Mouse (Mus musculus): Measurements from ENCODE around the gene Atxn7l3.

The Atxn7l3 gene

DNA sequence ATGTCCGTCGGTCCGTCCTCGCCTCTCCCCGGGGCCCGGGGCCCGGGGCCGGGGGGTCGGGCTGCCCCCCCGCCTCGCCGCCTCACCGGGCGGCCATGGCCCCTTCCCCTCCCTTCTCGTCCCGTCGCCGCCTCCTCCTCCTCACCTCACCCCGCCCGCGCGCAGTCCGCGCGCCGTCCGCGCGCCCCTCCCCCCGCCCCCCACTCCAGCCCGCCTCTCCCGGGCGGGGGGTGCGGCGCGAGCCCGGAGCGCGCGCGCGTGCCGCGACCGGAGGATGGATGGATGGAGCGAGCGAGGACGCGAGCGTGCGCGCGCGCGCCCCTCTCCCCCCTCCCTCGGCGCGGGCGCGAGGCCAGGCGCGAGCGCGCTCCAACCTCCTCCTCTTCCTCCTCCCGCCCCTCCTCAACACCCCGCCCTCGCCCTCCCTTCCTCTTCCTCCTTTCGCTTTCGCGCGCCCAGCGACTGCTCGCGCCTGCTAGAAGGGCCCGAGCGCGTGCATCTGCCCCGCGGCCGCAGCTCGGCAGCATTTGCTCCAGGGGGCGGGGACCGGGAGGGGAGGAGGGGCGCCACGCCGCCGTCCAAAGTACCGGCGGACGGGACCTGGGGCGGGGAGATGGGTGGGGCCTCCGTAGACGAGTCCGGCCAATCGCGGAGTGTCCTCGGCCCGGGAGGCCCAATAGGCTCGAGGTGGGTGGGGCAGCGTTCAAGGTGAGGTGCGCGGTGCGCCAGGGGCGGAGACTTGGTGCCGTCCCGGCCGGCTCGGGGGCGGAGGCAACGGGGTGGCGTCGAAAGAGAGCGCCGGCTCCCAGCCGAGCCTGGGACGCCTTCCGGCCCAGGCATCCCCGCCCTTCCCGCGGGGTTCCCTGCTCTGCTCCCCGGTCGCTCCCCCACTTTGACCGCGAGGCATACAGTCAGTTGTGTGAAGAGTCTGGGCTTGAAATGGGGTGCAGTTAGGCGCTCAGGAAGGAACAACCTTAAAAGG, at the start of gene Atxn7l3:
Gene Atxn7l3 (minus strand): TSS at position 141 of the 982 bp plus-strand sequence.
- peak; percentile 97 to 99 for DNase-seq

DNA sequence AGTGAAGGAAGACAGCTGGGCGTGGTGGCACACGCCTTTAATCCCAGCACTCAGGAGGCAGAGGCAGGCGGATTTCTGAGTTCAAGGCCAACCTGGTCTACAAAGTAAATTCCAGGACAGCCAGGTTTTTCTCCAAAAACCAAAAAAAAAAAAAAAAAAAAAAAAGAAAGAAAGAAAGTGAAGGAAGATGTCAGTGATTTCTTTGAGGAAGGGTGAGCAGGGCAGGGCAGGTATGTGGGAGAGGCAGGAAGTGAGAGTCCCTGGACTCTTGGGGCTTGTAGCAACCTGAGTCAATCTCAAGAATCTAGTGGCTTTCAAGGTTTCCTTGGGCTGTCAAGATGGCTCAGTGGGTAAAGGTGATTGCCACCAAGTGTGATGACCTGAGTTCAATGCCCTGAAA, 48.0 kb upstream of the Atxn7l3 start:
- no peak for DNase-seq

DNA sequence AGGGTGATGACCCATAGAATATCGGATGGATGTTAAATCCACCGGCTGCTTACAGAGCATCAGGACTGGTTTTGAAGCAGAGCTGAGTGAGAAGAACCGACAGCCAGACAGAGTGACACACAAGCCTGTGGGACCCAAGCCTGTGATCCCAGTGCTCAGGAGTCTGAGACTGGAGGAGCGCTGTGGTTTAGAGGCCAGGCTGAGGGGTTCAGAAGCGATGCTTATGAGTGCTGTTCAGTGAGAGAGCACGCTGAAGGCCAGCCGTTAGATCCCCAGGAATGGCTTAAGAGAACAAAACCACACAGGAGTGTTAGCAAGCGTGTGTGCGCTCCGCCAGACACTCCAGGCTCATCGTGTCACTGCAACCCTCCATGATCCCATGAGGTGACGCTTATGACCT, 46.3 kb upstream of the Atxn7l3 start:
- no peak for DNase-seq

DNA sequence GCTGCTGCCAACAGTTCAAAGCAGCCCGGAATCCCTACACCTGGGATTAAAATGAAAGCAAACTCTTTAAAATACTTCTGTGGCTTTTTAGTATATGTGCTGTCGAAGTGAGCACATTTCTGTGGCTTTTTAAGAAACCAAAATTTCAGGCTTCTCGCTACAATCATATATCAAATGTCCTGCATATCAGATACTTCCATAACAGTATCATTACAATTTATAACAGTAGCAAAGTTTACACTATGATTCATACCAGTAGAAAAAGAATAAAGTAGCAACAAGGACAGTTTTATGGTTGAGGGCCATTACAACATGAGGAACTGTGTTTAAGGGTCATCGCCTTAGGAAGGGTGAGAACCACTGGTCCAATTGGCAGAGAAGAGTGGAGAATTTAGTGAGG, 44.7 kb upstream of the Atxn7l3 start:
- DNase-seq: no peak

DNA sequence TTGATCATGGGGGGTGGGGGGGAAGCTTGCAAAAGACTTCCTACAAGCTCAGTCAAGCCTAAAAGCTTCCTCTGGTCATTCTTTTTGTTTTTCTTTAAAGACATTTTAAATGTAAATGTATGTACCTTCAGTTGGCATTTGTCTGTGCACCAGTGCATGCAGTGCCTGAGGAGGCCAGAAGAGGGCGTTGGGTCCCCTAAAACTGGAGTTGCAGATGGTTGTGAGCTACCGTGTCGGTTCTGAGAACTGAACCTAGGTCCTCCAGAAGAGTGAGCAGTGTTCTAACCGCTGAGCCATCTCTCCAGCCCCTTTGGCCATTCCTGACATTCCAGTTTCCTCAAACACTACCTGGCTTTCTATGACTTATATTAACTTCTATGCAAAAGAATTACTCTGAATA, 43.2 kb upstream of the Atxn7l3 start:
- DNase-seq: peak; percentile 60 to 70

DNA sequence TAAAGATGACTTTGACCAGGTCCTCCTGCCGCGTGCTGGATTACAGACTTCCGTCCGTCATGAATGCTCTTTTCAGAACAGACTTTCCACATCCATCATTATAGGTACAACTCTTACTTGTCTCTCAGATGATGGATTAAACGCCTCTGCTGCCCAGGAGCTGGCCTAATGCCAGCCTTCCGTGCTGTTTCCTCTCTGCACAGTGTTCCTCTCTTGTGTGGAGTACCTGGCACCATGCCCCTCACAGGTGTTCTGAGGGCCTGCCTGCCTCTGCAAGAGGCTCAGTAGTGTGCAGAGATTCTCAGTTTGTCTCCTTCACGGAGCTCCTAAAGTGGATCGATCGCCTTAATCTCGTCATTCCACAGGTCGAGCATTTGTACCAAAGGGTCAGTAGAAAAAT, 42.8 kb upstream of the Atxn7l3 start:
- peak; percentile 84 to 91 for DNase-seq

DNA sequence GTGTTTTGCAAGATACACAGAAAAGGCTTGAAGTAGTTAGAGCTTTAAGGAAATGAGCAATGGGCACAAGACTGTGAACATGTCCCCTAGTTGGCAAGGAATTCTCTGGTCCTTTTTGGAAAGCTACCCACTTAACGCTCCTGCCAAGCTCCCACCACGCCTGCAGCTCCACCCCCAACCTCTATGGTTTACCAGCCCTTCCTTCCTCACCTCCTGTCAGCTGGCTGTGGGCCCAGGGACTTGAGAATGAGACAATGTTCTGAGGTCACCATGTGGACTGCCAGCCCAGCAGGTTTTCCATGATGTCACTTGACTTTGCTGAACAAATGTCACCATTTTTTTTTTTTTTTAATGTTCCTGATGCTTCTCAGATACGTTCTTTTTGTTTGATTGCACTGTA, 42.1 kb upstream of the Atxn7l3 start:
- DNase-seq: peak; percentile 96 to 99

DNA sequence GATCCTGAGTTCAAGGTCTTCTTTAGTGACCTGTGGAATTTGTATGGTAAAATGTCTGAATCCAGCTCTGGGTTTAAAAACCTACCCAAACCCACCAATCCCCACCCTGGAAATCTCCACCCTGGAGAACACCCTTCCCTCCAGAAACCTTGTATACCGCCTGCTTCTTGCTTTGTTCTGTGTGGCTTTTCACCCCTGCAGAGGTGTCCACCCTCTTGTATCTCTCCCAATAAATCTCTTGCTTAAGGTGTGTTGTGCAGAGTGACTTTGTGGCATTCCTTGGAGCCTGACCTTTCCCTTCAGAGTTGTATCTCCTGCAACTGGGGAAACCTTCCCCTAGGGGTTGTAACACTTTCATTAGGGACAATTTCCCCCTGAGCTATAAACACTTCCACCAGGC, 41.5 kb upstream of the Atxn7l3 start:
- no peak for DNase-seq

DNA sequence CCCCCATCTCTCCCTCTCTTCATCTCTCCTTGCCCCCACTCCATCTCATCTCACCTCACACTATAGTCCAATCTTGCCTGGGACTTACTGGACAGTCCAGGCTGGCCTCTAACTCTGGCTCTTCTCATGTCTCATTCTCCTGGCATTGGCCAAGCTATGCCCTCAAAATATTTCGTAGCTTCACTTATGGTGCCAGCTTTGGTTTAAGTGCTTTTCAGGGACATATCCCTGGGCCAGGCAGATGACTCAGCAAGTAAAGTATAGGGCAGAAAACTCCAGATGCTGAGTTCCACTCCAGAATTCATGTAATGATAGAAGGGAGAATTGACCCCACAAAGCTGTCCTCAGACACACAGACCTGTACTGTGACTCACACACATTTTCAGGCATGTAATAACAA, 39.8 kb upstream of the Atxn7l3 start:
- no peak for DNase-seq

DNA sequence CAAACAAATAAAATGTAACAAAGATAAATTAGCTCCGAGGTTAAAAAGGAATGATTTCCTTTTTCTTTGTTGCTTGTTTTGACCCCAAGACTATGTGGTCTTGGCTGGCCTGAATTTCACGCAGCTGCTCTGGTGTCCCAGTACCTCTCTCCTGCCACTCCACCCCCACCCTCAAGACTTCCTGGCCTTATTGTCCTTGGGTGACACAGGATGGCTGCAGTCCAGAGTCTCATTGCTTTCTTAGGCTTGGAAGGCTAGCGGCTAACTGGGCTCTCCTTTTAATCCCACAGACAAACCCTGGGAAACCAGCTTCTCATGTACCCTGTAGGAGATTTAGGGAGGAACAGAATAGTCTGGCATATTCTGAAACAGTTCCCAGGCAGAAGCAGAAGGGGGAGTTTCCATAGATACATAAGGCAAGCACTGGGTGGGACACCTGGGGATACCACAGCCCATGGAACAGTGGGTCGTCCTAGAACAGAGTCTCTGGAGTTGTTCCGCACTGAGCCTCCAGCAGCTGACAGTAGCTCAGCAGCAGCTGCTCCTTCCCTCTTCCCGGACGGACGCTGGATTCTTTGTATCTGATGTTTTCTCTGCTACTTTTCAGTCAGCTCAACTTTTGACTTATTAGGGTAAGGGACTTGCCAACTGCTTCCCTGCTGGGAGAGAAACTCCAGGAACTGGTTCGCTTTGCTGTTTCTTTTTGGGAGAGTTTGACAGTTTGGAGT, 38.7 kb upstream of the Atxn7l3 start:
- DNase-seq: peak; percentile 30 to 45

DNA sequence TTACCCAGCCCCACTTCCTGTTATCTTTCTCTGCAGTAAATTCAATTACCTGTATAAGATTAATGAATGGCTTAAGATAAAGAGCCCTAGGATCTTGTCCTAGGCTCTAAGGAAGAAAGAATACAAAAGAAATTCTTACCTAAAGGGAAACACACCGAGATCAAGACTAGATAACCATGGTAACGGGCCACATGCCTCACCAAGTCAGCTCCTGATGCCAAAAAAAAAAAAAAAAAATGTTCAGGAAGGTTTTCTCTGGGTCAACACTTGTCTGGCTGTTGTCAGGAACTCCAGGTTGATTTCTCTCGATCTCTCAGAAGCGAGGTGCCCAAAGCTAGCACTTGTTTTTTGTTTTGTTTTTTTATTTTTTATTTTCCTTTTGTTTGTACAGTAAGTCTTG, 37.6 kb upstream of the Atxn7l3 start:
- no peak for DNase-seq

DNA sequence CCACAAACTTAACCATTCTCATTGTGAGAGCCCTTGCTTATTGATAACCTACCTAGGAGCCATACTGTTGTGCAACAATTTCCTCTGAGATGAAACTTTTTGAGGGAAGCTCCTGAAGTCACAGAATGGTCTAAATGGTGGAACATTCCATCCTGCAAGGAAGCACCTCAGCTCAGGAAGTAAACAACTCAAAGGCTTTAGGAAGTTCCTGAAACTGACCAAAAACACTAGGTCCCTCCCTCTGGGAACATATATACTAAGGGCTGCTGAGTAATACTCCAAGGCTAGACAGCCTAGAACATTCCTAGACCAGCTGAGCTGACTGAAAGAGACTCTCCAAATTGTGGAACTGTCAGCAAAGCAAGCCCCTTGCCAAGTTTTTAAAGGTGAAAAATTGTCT, 36.6 kb upstream of the Atxn7l3 start:
- no peak for DNase-seq

DNA sequence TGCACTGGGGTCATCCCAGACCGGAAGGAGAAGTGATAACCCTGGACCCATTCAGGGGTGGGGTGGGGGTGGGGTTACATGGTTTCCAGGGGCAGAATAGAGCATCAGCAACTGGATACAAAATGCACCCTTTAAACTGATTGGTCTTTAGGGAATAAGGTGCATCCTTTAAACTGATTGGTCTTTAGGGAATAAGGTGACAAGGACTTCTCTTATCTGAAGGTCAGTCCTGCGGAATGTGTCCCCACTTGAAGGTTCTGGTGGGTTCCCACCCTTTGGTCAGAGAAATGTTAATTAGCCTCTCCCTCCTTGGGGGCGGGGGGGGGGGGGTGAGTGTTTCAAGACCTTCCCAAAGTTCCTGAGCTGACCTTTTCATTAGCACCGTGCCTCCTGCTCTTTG, 35.4 kb upstream of the Atxn7l3 start:
- DNase-seq: no peak

DNA sequence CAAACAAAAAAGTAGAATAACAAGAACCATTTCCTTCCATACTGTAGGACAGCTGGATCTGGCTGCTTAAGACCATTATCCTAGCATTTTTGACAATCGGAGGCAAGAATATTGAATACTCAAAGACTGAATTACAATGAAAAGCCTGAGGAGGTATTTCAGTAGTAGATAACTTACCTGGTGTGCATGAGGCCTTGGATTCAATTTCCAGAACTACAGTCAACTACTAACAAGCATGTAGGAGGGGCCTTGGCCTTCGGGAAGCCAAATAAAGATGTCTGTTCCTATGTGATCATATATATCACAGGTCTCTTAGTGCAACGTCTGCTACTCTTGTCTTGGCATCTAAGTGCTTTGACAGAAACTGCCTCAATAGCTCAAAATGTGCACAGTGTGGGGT, 33.6 kb upstream of the Atxn7l3 start:
- no peak for DNase-seq

DNA sequence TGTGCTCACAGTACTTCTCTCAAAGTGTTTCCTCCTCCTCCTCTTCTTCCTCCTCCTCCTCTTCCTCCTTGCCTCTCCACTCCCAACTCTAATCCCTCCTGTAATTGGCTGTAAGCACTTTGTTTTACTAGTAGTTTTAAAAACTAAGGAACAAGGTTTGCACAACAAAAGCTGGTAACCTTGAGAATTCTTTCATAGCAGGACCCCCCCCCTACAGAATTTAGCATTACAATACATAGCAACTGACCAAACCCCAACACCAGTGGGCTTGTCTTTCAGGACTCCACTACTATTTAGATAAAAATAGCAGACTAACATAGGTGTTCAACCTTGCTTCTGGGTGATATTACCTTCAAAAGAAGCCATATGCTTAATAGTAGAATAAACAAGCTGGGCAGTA, 33.1 kb upstream of the Atxn7l3 start:
- no peak for DNase-seq

DNA sequence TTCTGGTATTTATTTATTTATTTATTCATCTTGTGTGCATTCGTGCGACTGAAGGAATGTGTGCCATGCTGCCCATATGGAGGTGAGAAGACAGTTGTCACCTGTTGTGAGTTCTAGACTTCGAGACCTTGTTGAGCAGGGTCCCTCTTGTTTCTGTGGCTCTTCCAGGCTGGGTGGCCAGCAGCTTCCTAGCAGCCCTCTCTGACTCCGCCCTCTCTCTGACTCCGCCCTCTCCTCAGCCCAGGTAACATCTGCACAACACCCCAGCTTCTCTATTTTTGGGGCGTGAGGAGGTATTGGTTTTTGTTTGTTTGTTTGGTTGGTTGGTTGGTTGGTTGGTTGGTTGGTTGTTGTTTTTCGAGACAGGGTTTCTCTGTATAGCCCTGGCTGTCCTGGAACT, 31.4 kb upstream of the Atxn7l3 start:
- DNase-seq: no peak

DNA sequence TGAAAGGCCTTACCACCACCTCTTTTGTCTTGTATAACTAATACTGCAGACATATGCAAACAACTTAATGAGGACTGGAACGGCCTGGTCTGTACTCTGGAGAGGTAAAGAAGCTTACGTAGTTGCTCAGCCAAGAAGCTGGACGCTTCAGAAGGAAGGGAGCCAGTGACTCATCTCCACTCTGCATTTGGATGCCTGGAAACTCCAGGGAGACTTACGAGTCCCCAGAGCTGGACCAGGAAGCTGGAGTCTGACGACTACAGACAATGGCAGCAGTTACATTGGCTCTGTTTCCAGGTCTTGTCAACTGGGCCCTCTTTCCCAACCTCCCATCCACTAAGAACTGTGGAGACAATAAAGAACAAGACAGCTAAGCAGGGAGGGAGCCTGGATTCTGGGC, 30.8 kb upstream of the Atxn7l3 start:
- DNase-seq: no peak

DNA sequence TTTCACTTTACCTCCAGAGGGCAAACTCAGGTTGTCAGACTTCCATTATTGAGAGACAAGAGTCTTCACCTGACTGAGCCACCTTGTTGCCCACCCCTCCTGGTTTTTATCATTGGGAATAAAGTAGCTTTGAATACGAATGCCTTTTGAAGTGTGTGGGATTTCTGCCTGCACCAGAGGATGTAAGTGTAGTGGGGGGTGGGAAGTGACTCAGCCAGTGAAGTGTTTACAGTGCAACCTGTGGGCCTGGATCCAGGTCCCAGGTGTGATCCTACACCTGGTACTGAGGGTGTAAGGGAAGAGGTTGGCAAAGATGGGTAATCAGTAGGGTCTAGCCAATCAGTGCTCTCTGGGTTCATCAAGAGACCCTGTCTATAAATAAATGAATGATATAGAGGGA, 27.1 kb upstream of the Atxn7l3 start:
- no peak for DNase-seq

DNA sequence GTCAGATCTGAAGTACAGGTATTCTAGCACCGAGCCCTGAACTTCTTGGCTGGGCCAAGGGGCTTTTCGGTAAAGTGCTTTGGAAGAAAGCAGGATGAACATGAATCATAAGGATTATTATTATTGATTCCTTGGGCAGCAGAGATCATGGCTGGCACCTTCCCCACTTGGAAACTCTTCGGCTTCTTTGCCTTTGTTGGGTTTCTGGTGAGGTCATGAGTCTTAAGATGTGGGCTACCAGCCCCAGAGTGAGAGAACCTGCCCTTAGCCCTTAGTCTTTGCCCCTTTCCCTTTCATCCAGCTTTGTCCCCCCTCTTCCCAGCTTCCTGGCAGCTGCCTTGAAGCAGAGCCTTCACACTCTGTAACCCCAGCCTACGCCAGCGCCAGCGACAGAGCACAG, 25.5 kb upstream of the Atxn7l3 start:
- no peak for DNase-seq

DNA sequence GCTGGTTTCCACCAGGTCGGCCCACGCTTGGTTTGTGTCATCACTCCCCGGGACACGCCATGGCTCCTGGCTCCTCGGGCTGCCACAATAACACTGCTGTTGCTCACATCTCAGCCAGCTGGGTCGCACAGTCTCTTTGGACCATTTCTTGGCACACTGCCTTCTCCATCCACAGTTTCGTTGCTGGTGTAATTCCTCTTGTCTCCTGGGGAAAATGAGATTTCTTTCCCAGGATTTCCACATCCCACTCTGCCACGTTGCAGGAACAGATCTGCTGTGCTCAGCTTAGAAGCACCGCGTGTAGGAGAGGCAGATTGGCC, 24.2 kb upstream of the Atxn7l3 start:
- DNase-seq: peak in 1 of 2 experiments; percentile 78

DNA sequence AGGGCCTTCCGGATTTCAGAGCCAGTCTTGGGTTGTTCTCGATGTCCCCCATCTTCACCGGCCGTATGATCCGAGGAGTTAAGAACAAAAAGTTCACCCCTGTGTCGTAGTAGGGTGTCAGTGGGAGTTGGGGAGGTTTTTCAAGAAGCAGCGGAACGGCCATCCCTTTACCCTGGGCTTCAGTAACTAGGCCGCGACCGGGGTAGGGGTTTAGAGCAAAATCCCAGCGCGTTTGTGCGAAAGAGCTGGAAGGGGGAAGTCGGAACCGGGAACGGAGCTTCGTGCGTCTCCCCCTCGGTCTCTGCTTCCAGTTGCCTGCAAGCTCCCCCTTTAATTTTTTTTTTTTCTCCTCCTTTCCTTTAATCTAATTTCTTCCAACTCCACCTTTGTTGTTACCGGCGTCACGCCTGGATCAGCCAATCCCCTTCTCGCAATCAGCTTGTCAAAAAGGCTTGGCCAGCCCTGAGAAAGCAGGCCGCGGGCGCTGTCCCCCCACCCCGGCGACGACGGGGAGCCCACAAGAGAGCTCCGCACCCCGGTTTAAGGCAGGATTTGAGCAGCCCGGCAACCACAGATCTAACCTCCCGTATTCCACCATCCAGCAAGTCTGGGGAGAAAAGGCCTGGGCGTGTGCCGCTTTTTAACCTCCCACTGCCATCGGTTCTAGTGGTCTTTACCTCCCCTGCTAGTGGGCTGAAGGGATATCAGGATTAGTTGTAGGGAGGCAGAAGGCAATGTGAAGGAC, 23.7 kb upstream of the Atxn7l3 start:
- peak; percentile 92 to 94 for DNase-seq

DNA sequence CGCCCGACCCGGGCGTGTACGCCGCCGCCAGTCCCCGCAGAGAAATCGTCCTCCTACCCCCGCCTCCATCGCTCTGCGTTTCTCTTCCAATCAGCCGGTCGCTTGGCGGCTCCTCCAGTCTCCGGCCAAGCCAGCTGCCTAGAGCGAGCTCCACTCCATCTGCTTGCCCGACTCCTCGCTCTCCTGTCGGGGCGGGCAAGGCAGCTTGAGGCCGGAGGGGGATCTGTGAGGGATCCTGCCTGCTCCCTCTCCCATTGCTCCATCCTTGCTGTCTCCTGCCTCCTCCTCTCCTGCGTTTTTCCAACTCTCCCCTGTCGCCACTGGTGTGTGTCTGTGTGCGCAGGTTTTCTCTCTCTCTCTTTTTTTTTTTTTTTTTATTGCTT, 23.0 kb upstream of the Atxn7l3 start, which contains the start of gene Ubtf:
Gene Ubtf (minus strand): TSS at position 333 of the 383 bp plus-strand sequence.
- peak; percentile 95 for DNase-seq

Measured in cerebellum, postnatal 25 days (tissue).